Mouse (Mus musculus): ENCODE data around the gene BC035044. TPM values are rescaled to one million over a fixed set of nuclear protein-coding genes. Genes with fewer than 3 reads are reported as not detected.
A peak's percentile ranks its signal among the peaks of the same experiment; 100 is the strongest.
"Not testable (repeated sequence)": the region's sequence is repeated elsewhere in the genome, so short reads cannot be mapped to it uniquely, and the experiment has no call there.

Gene BC035044
- polyA plus RNA-seq, 1 experiment from 2014 or later, result 11.9 TPM

GRCm38 (mm10) chr6:128826781-128827180 is 64.1 kb downstream of the BC035044 start:
- Histone ChIP-seq H3K27me3 (ENCODE audit: insufficient read depth, low read length) (0 out of 2 replicates have a peak, but pooled peaks cover 5% of the 10 kb centered on the region), H3K4me1 (ENCODE audit: insufficient read depth) (no peaks in the 10 kb centered on the region), H3K9me3 (ENCODE audit: low read length) (no peaks in the 10 kb centered on the region), H3K36me3 (replicated peaks; ENCODE audit: insufficient read depth, low read length) (no peaks in the 10 kb centered on the region), H3K27ac (ENCODE audit: low read depth) (no peak overlapping the region), H3K4me2 (ENCODE audit: low read depth, low read length) (no peak overlapping the region), H3K4me3 (ENCODE audit: low read depth, low read length) (no peak overlapping the region), H3K9ac (replicated peaks) (no peak overlapping the region)
- ATAC-seq (no peak), DNase-seq (no peak)
- no peak for TF ChIP-seq EP300 (IDR thresholded peaks at IDR 0.05; ENCODE audit: low read depth)
- no peak for TF ChIP-seq CTCF (IDR thresholded peaks at IDR 0.05; ENCODE audit: low read depth)
- WGBS (ENCODE audit: insufficient replicate concordance), result 67% methylated on average over 3 of the region's 3 CpGs

DNA sequence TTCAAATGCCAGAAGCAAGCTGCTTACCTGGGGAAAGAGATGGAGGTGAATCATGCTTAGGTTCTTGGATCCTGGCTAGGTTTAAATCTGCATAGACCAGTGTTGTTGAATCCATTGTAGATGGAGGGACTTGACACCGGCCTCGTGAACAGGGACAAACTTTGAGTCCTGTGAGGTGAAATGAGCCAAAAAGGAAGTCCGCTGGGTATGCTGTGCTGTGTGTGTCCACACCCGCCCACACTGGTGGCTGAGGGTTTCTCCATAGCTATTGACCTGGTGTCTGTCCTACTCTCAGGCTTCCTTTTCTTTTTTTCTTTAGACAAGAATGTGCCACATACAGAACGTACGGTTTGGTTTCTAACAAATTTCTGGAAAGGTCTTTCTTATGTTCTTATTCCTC is 64.8 kb downstream of the BC035044 start, which contains the start of the genes Gm44511 and Klrb1b:
Gene Gm44511, minus strand, starts transcription at position 184 of the 400 bp plus-strand sequence.
Gene Klrb1b, minus strand, starts transcription at position 200 of the 400 bp plus-strand sequence.
- Histone ChIP-seq H3K27ac (ENCODE audit: low read depth) (no peak within 1 kb of the TSS), H3K4me3 (ENCODE audit: low read depth, low read length) (no peak within 1 kb of the TSS), H3K9me3 (ENCODE audit: low read length) (no peaks in the 10 kb centered on the region), H3K27me3 (ENCODE audit: insufficient read depth, low read length) (0 out of 2 replicates have a peak, but pooled peaks cover 5% of the 10 kb centered on the region), H3K4me1 (ENCODE audit: insufficient read depth) (no peaks in the 10 kb centered on the region), H3K9ac (replicated peaks) (no peak within 1 kb of the TSS), H3K4me2 (ENCODE audit: low read depth, low read length) (no peak within 1 kb of the TSS), H3K36me3 (replicated peaks; ENCODE audit: insufficient read depth, low read length) (no peaks in the 10 kb centered on the region)
- no peak for DNase-seq
- TF ChIP-seq EP300 (IDR thresholded peaks at IDR 0.05; ENCODE audit: low read depth) (no peak), CTCF (IDR thresholded peaks at IDR 0.05; ENCODE audit: low read depth) (no peak)
- 60% methylated on average over 6 of the region's 6 CpGs for WGBS (ENCODE audit: insufficient replicate concordance)
- ATAC-seq, result no peak

DNA sequence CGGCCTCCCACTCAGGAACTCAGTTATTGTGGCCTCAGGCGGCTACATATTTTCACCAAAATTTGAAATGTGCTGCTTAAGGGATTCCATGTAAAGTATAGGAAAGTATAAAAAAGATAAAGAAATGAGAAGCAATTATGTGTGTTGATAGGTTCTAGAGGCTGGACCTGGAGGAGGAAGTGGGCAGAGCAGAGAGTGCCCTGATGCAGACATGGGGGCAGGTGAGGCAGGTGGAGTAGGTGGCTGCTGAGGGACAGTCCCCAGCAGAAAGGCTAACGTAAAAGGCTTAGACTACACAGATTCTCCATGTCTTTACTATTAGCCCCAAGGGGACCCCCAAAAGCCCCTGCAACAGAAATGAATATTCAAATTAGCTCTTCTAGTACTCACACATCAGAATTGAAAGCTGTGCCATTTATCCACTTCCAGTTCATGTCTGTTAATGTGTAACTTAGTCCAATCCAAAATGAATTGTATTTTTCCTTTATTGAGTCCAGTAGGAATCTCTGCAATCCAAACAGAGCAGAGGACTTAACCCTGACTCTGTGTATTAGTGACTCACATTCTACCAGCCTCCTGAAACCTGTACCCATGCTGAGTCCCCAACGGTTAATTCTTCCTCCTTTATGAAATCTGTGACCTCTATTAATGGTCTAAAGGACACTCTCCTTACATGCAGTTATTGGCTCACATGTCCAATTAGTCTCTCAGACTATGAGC is 72.7 kb downstream of the BC035044 start:
- ATAC-seq (no peak), DNase-seq (no peak)
- Histone ChIP-seq H3K27me3 (ENCODE audit: insufficient read depth, low read length) (peaks cover 8% of the 10 kb centered on the region; the same call in 1 of the 2 replicates), H3K9me3 (ENCODE audit: low read length) (no peaks in the 10 kb centered on the region), H3K4me1 (ENCODE audit: insufficient read depth) (no peaks in the 10 kb centered on the region), H3K36me3 (replicated peaks; ENCODE audit: insufficient read depth, low read length) (no peaks in the 10 kb centered on the region), H3K9ac (replicated peaks) (no peak overlapping the region), H3K27ac (ENCODE audit: low read depth) (no peak overlapping the region), H3K4me3 (ENCODE audit: low read depth, low read length) (no peak overlapping the region), H3K4me2 (ENCODE audit: low read depth, low read length) (no peak overlapping the region)
- TF ChIP-seq EP300 (IDR thresholded peaks at IDR 0.05; ENCODE audit: low read depth) (no peak), CTCF (IDR thresholded peaks at IDR 0.05; ENCODE audit: low read depth) (no peak)
- 81% methylated on average over 4 of the region's 4 CpGs for WGBS (ENCODE audit: insufficient replicate concordance)

- H3K36me3 ChIP-seq (replicated peaks; ENCODE audit: insufficient read depth, low read length), result no peaks in the 10 kb centered on the region
- H3K9me3 ChIP-seq (ENCODE audit: low read length), result no peaks in the 10 kb centered on the region
- no peak overlapping the region for H3K27ac ChIP-seq (ENCODE audit: low read depth)
- TF ChIP-seq CTCF (IDR thresholded peaks at IDR 0.05; ENCODE audit: low read depth) (peak; percentile 63), EP300 (IDR thresholded peaks at IDR 0.05; ENCODE audit: low read depth) (no peak)
- no peaks in the 10 kb centered on the region for H3K4me1 ChIP-seq (ENCODE audit: insufficient read depth)
- no peak overlapping the region for H3K4me2 ChIP-seq (ENCODE audit: low read depth, low read length)
- no peak overlapping the region for H3K4me3 ChIP-seq (ENCODE audit: low read depth, low read length)
- 83% methylated on average over 5 of the region's 5 CpGs for WGBS (ENCODE audit: insufficient replicate concordance)
- peak; percentile 30 for DNase-seq
- no peaks in the 10 kb centered on the region for H3K27me3 ChIP-seq (ENCODE audit: insufficient read depth, low read length)
- H3K9ac ChIP-seq (replicated peaks), result no peak overlapping the region
- no peak for ATAC-seq
Measured at GRCm38 (mm10) chr6:128808532-128808931, 82.4 kb downstream of the BC035044 start.

- no peaks in the 10 kb centered on the region for H3K36me3 ChIP-seq (replicated peaks; ENCODE audit: insufficient read depth, low read length)
Measured at GRCm38 (mm10) chr6:128807021-128807420, 83.9 kb downstream of the BC035044 start.

GRCm38 (mm10) chr6:128804823-128805640 is 85.9 kb downstream of the BC035044 start:
- H3K9ac ChIP-seq (replicated peaks); H3K4me3 ChIP-seq (ENCODE audit: low read depth, low read length); H3K4me2 ChIP-seq (ENCODE audit: low read depth, low read length); H3K9me3 ChIP-seq (ENCODE audit: low read length); H3K27me3 ChIP-seq (ENCODE audit: insufficient read depth, low read length); H3K4me1 ChIP-seq (ENCODE audit: insufficient read depth); H3K36me3 ChIP-seq (replicated peaks; ENCODE audit: insufficient read depth, low read length); H3K27ac ChIP-seq (ENCODE audit: low read depth): not testable (repeated sequence)
- peak; percentile 78 for TF ChIP-seq CTCF (IDR thresholded peaks at IDR 0.05; ENCODE audit: low read depth)
- ATAC-seq, result 0 out of 2 replicates have a peak, but pooled peaks have one; percentile 18
- WGBS (ENCODE audit: insufficient replicate concordance), result 61% methylated on average over 7 of the region's 7 CpGs
- DNase-seq, result peak; percentile 71

More at GRCm38 (mm10) chr6:128807021-128807420, 83.9 kb downstream of the BC035044 start:
- DNase-seq (no peak), ATAC-seq (no peak)
- Histone ChIP-seq H3K9me3 (ENCODE audit: low read length) (no peaks in the 10 kb centered on the region), H3K27me3 (ENCODE audit: insufficient read depth, low read length) (no peaks in the 10 kb centered on the region), H3K27ac (ENCODE audit: low read depth) (no peak overlapping the region), H3K9ac (replicated peaks) (no peak overlapping the region), H3K4me2 (ENCODE audit: low read depth, low read length) (no peak overlapping the region), H3K4me1 (ENCODE audit: insufficient read depth) (peaks cover 4% of the 10 kb centered on the region), H3K4me3 (ENCODE audit: low read depth, low read length) (no peak overlapping the region)
- 65% methylated on average over 3 of the region's 3 CpGs for WGBS (ENCODE audit: insufficient replicate concordance)
- no peak for TF ChIP-seq EP300 (IDR thresholded peaks at IDR 0.05; ENCODE audit: low read depth)
- peak; percentile 36 for TF ChIP-seq CTCF (IDR thresholded peaks at IDR 0.05; ENCODE audit: low read depth)

Data from liver, postnatal 0 days (tissue).